Mouse (Mus musculus) neural tube, embryonic 14.5 days (tissue): ENCODE data around the gene Maob. TPM values are rescaled to one million over a fixed set of nuclear protein-coding genes. Genes with fewer than 3 reads are reported as not detected.
A peak's percentile ranks its signal among the peaks of the same experiment; 100 is the strongest.

ENCODE experiments used
- ATAC-seq: fragments of 200-750 bp; cut with Nextera tagmentation; 2 replicates; pipeline ENCODE4 v1.8.0; 2017; ENCODE audit warnings: low read depth, mild to moderate bottlenecking, moderate TSS enrichment, moderate library complexity
- H3K27ac ChIP-seq: fragments of 300-500 bp; sonication (generic); 2 replicates; pipeline ENCODE4 v1.5.1; 2014; ENCODE audit warnings: low read depth, mild to moderate bottlenecking, control low read depth, low read length, moderate library complexity, mixed read lengths
- H3K27me3 ChIP-seq: fragments of 300-500 bp; sonication (generic); 2 replicates; pipeline ENCODE4 v1.6.1; 2014; ENCODE audit warnings: low read length; ENCODE audit not compliant: control insufficient read depth, insufficient read depth
- H3K36me3 ChIP-seq: fragments of 300-500 bp; sonication (generic); 2 replicates; pipeline ENCODE4 v1.6.1; 2014; ENCODE audit warnings: low read length, mixed read lengths; ENCODE audit not compliant: control insufficient read depth, insufficient read depth
- H3K4me1 ChIP-seq: fragments of 300-500 bp; sonication (generic); 2 replicates; pipeline ENCODE4 v1.6.1; 2014; ENCODE audit warnings: low read length; ENCODE audit not compliant: control insufficient read depth, insufficient read depth
- H3K4me2 ChIP-seq: fragments of 300-500 bp; sonication (generic); 2 replicates; pipeline ENCODE4 v1.6.1; 2014; ENCODE audit warnings: mild to moderate bottlenecking, low read depth, low read length, control low read depth
- H3K4me3 ChIP-seq: fragments of 300-500 bp; sonication (generic); 2 replicates; pipeline ENCODE4 v1.5.1; 2014; ENCODE audit warnings: low read depth, low read length, control low read depth, mixed read lengths
- H3K9ac ChIP-seq: fragments of 300-500 bp; sonication (generic); replicated peaks from 2 replicates; pipeline ENCODE4 v1.6.1; 2014; ENCODE audit warnings: low read depth, mild to moderate bottlenecking, control low read depth, low read length, mixed read lengths
- H3K9me3 ChIP-seq: fragments of 300-500 bp; sonication (generic); 2 replicates; pipeline ENCODE4 v1.6.1; 2016; ENCODE audit warnings: low read length; ENCODE audit not compliant: control insufficient read depth
- WGBS: fragments of 180-500 bp; shearing (Covaris S2); extraction: QIAGEN DNeasy Blood & Tissue Kit; methylation state at CpG from one replicate; pipeline ENCODE4 v1.1.7; 2014; 5-methylcytosine and 5-hydroxymethylcytosine counted together
- polyA plus RNA-seq: library from polyadenylated mRNA; unstranded; fragments of >200 nt; fragmentation: Nextera tagmentation; extraction: Ambion mirVana; gene quantifications from 2 replicates; pipeline ENCODE4 v1.2.1, GENCODE M21; 2014

Maob gene
- polyA plus RNA-seq: 2.8 and 3.3 TPM in 2 replicates

GRCm38 (mm10) chrX:16817261-16817769 is at the start of gene Maob:
Maob (minus strand) TSS chrX:16817366.
- WGBS: 14% methylated on average over 18 of the region's 18 CpGs
- Histone ChIP-seq H3K4me3 (peak within 1 kb of the TSS; percentile 7; the same call in 1 of the 2 replicates), H3K4me2 (peak within 1 kb of the TSS; percentile 38), H3K36me3 (no peaks in the 10 kb centered on the region), H3K27me3 (no peaks in the 10 kb centered on the region), H3K4me1 (no peaks in the 10 kb centered on the region), H3K27ac (no peak within 1 kb of the TSS), H3K9me3 (no peaks in the 10 kb centered on the region), H3K9ac (no peak within 1 kb of the TSS)
- ATAC-seq: peak; percentile 41; the same call in 1 of the 2 replicates

GRCm38 (mm10) chrX:16860244-16860643 is 43.1 kb upstream of the Maob start:
- Histone ChIP-seq H3K9me3 (no peaks in the 10 kb centered on the region), H3K4me1 (no peaks in the 10 kb centered on the region), H3K27ac (no peak overlapping the region), H3K9ac (no peak overlapping the region), H3K4me2 (no peak overlapping the region), H3K4me3 (no peak overlapping the region), H3K27me3 (no peaks in the 10 kb centered on the region), H3K36me3 (no peaks in the 10 kb centered on the region)
- ATAC-seq: no peak

GRCm38 (mm10) chrX:16846034-16846433 is 28.9 kb upstream of the Maob start:
- Histone ChIP-seq H3K4me3 (no peak overlapping the region), H3K9ac (no peak overlapping the region), H3K4me1 (no peaks in the 10 kb centered on the region), H3K36me3 (no peaks in the 10 kb centered on the region), H3K27me3 (no peaks in the 10 kb centered on the region), H3K27ac (no peak overlapping the region), H3K9me3 (no peaks in the 10 kb centered on the region), H3K4me2 (no peak overlapping the region)
- no peak for ATAC-seq
- WGBS: 89% methylated on average over 2 of the region's 2 CpGs

DNA sequence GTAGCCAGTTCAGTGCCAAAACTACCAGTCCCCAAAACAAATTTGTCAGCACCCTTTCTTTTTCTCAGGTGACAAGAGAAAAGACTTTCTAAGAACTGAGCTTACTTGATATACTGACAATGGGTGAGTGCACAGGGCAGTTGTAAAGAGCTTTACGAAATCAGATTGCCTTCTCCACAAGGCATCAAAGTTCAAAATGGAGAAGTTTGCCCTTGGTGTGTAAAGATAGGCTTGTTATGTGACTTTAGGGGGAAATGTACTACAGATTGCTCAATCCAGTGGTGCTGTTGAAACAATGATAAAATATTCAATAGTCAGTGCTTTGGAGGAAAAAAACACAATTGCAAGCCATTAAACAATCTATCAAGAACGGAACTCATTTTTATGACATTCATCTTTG is 24.3 kb upstream of the Maob start:
- no peak overlapping the region for H3K9ac ChIP-seq
- ATAC-seq: no peak
- no peaks in the 10 kb centered on the region for H3K36me3 ChIP-seq
- no peaks in the 10 kb centered on the region for H3K9me3 ChIP-seq
- no peak overlapping the region for H3K4me2 ChIP-seq
- H3K4me3 ChIP-seq: no peak overlapping the region
- H3K27me3 ChIP-seq: no peaks in the 10 kb centered on the region
- 85% methylated on average over 2 of the region's 2 CpGs for WGBS
- H3K4me1 ChIP-seq: no peaks in the 10 kb centered on the region
- no peak overlapping the region for H3K27ac ChIP-seq

DNA sequence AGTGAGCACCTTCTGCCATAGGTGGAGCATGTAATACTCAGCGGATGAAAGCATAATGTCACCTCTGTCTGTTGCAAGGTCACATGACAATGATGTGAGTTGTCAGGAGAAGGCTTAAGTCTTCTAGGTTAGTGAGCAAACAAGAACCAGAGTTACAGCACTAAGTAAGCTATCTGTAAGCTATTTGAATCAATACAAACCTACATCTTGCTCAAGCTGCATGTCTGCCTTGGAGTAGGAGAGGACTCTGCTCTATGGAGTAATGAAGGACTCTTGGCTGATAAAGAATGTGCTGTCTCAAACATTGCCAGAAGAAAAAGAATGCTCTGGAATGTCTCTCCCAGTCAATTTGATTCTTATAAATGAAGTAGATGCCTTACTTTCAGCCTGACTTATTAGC is 20.1 kb upstream of the Maob start:
- no peaks in the 10 kb centered on the region for H3K27me3 ChIP-seq
- no peaks in the 10 kb centered on the region for H3K9me3 ChIP-seq
- H3K9ac ChIP-seq: no peak overlapping the region
- no peaks in the 10 kb centered on the region for H3K4me1 ChIP-seq
- no peaks in the 10 kb centered on the region for H3K36me3 ChIP-seq
- no peak overlapping the region for H3K4me2 ChIP-seq
- H3K4me3 ChIP-seq: no peak overlapping the region
- no peak for ATAC-seq
- 90% methylated on average over 1 of the region's 1 CpGs for WGBS
- no peak overlapping the region for H3K27ac ChIP-seq

- Histone ChIP-seq H3K4me2 (no peak overlapping the region), H3K9me3 (no peaks in the 10 kb centered on the region), H3K27me3 (no peaks in the 10 kb centered on the region), H3K9ac (no peak overlapping the region), H3K36me3 (no peaks in the 10 kb centered on the region), H3K4me3 (no peak overlapping the region), H3K4me1 (no peaks in the 10 kb centered on the region), H3K27ac (no peak overlapping the region)
- no peak for ATAC-seq
Observed at GRCm38 (mm10) chrX:16836488-16837082, 19.4 kb upstream of the Maob start.

DNA sequence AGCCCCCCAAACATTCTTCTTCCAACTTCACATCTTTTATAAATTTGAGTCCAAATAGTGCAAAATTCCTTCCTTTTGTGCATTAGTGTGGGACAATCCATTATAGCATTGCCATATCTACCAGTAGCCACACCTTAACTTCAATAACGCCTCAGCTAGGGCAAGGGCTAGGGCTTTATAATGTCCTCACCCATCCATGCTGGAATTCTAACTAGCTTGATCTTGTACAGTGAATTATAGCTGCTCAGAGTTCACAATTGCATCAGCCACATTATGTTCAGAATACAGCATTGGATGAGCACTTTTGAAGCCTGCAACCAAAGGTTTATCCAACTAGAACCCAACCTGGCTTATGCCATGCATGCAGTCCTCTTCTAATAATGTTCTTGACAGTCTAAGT is 8.9 kb upstream of the Maob start:
- Histone ChIP-seq H3K4me3 (no peak overlapping the region), H3K4me2 (no peak overlapping the region), H3K9ac (no peak overlapping the region), H3K36me3 (no peaks in the 10 kb centered on the region), H3K27ac (no peak overlapping the region), H3K9me3 (no peaks in the 10 kb centered on the region), H3K27me3 (no peaks in the 10 kb centered on the region), H3K4me1 (no peaks in the 10 kb centered on the region)
- 94% methylated on average over 1 of the region's 1 CpGs for WGBS
- no peak for ATAC-seq

GRCm38 (mm10) chrX:16815965-16816364 is 1.2 kb downstream of the Maob start:
- H3K4me2 ChIP-seq: no peak overlapping the region
- H3K27me3 ChIP-seq: no peaks in the 10 kb centered on the region
- H3K4me3 ChIP-seq: no peak overlapping the region
- 93% methylated on average over 3 of the region's 3 CpGs for WGBS
- H3K27ac ChIP-seq: no peak overlapping the region
- no peaks in the 10 kb centered on the region for H3K36me3 ChIP-seq
- no peak overlapping the region for H3K9ac ChIP-seq
- no peak for ATAC-seq
- no peaks in the 10 kb centered on the region for H3K9me3 ChIP-seq
- H3K4me1 ChIP-seq: no peaks in the 10 kb centered on the region

DNA sequence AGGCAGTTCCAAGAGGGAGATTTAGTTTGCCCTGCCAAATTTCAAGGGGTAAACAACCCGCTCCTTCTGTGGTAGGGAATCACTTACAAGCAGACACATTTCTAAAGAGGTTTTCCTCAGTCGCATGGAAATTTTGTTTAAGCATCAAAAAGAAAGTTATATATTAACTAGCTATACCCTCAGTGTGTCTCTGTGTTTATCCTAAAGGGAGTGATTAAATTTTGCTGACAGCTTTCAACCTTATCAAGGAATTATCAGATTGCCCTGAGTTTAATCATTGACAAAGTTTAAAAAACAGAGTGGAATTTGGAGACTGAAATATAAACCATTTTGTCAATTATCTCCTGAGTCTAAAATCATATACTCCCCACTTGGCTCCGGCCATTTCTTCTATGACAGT is 5.1 kb downstream of the Maob start:
- Histone ChIP-seq H3K36me3 (no peaks in the 10 kb centered on the region), H3K4me2 (no peak overlapping the region), H3K4me3 (no peak overlapping the region), H3K27me3 (no peaks in the 10 kb centered on the region), H3K9me3 (no peaks in the 10 kb centered on the region), H3K9ac (no peak overlapping the region), H3K27ac (no peak overlapping the region), H3K4me1 (no peaks in the 10 kb centered on the region)
- ATAC-seq: no peak
- 70% methylated on average over 3 of the region's 3 CpGs for WGBS
